Mouse (Mus musculus): ENCODE measurements around the gene Sestd1.

DNA sequence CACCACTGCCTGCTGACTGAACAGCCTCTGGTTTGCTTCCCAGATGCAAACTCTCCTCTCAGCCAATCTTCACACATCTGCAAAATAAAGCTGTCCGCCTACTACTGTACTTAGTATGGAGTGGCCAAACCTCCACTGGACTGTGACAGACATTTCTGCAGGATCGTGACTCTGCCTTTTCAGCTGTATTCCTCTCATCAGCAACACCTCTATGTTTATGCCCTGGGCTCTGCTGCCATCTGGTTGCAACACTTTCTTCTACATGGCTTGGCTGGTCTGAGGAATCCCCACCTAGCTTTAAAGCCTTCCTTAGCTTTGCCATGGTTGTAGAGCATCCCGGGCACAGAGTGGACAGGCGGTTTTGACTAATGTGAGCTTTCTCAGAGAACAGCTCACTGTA is 20.3 kb downstream of the Sestd1 start:
- no peak for TF ChIP-seq CTCF (IDR thresholded peaks at IDR 0.05; ENCODE audit: low read depth, low read length)
- TF ChIP-seq POLR2A (IDR thresholded peaks at IDR 0.05; ENCODE audit: extremely low read depth, insufficient read depth, low read length) = no peak

Measured in liver, adult 2 months (tissue).